Mouse (Mus musculus) midbrain, embryonic 13.5 days (tissue): ENCODE measurements around the gene Fbxl5. TPM values are rescaled to one million over a fixed set of nuclear protein-coding genes. Genes with fewer than 3 reads are reported as not detected.
A peak's percentile ranks its signal among the peaks of the same experiment; 100 is the strongest.

Source experiments
- ATAC-seq: fragments of 200-750 bp; cut with Nextera tagmentation; 2 replicates; pipeline ENCODE4 v1.8.0; 2017; ENCODE audit warnings: mild to moderate bottlenecking, moderate TSS enrichment, moderate library complexity
- H3K27ac ChIP-seq: fragments of 300-500 bp; sonication (generic); 2 replicates; pipeline ENCODE4 v1.5.1; 2015; ENCODE audit warnings: inconsistent platforms, mild to moderate bottlenecking, moderate library complexity
- H3K27me3 ChIP-seq: fragments of 300-500 bp; sonication (generic); 2 replicates; pipeline ENCODE4 v1.6.1; 2015; ENCODE audit warnings: mild to moderate bottlenecking, inconsistent platforms
- H3K36me3 ChIP-seq: fragments of 300-500 bp; sonication (generic); 2 replicates; pipeline ENCODE4 v1.6.1; 2015; ENCODE audit warnings: mild to moderate bottlenecking, inconsistent platforms
- H3K4me1 ChIP-seq: fragments of 300-500 bp; sonication (generic); replicated peaks from 2 replicates; pipeline ENCODE4 v1.6.1; 2015; ENCODE audit warnings: inconsistent platforms
- H3K4me2 ChIP-seq: fragments of 300-500 bp; sonication (generic); replicated peaks from 2 replicates; pipeline ENCODE4 v1.6.1; 2015; ENCODE audit warnings: moderate library complexity, mild to moderate bottlenecking, inconsistent platforms
- H3K4me3 ChIP-seq: fragments of 300-500 bp; sonication (generic); replicated peaks from 2 replicates; pipeline ENCODE4 v1.5.1; 2015; ENCODE audit warnings: mild to moderate bottlenecking, inconsistent platforms
- H3K9ac ChIP-seq: fragments of 300-500 bp; sonication (generic); replicated peaks from 2 replicates; pipeline ENCODE4 v1.6.1; 2015; ENCODE audit warnings: mild to moderate bottlenecking, inconsistent platforms
- H3K9me3 ChIP-seq: fragments of 300-500 bp; sonication (generic); 2 replicates; pipeline ENCODE4 v1.6.1; 2016; ENCODE audit warnings: mild to moderate bottlenecking, inconsistent platforms
- WGBS: fragments of 180-500 bp; shearing (Covaris S2); methylation state at CpG from one replicate; pipeline ENCODE4 v1.1.7; 2015; 5-methylcytosine and 5-hydroxymethylcytosine counted together
- polyA plus RNA-seq: library from polyadenylated mRNA; unstranded; fragments of >200 nt; fragmentation: Nextera tagmentation; extraction: Ambion mirVana; gene quantifications from 2 replicates; pipeline ENCODE4 v1.2.1, GENCODE M21; 2015

Gene Fbxl5
- polyA plus RNA-seq, 1 experiment from 2014 or later, result 62.5 TPM

GRCm38 (mm10) chr5:43824580-43824979, 3.1 kb upstream of the Fbxl5 start:
- H3K4me3 ChIP-seq, result no peak overlapping the region
- H3K9ac ChIP-seq, result no peak overlapping the region
- no peak overlapping the region for H3K4me2 ChIP-seq
- H3K4me1 ChIP-seq, result no peaks in the 10 kb centered on the region
- ATAC-seq, result no peak
- no peaks in the 10 kb centered on the region for H3K27me3 ChIP-seq
- WGBS, result 88% methylated on average over 3 of the region's 3 CpGs
- no peak overlapping the region for H3K27ac ChIP-seq
- no peaks in the 10 kb centered on the region for H3K36me3 ChIP-seq
- H3K9me3 ChIP-seq, result no peaks in the 10 kb centered on the region

DNA sequence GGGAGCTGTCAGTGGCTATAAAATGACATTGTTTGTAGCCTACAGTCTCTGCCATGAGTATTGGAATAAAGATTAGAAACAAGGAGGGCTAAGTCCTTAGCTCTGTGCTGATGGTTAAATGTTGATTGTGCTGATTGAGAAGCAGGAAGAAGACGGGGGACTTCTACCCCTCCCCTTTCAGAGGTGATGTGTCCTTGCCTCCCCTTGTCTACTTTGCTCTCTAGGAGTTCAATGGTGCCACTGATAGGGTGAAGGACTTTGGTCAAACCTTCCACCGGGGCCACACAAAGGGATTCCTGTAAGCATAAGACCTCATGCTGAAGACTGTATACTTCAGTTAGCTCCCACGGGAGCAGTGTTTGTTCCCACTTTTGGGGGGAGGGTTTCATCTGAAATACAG, 1.4 kb upstream of the Fbxl5 start:
- WGBS, result 88% methylated on average over 3 of the region's 3 CpGs
- no peak for ATAC-seq
- H3K27ac ChIP-seq, result no peak overlapping the region
- H3K4me2 ChIP-seq, result no peak overlapping the region
- H3K4me3 ChIP-seq, result no peak overlapping the region
- no peaks in the 10 kb centered on the region for H3K9me3 ChIP-seq
- no peaks in the 10 kb centered on the region for H3K27me3 ChIP-seq
- H3K36me3 ChIP-seq, result no peaks in the 10 kb centered on the region
- H3K9ac ChIP-seq, result no peak overlapping the region
- H3K4me1 ChIP-seq, result no peaks in the 10 kb centered on the region

- WGBS, result 65% methylated on average over 8 of the region's 8 CpGs
- H3K9ac ChIP-seq, result no peak overlapping the region
- no peak for ATAC-seq
- no peak overlapping the region for H3K4me2 ChIP-seq
- no peaks in the 10 kb centered on the region for H3K36me3 ChIP-seq
- H3K4me1 ChIP-seq, result no peaks in the 10 kb centered on the region
- H3K27ac ChIP-seq, result no peak overlapping the region
- no peaks in the 10 kb centered on the region for H3K9me3 ChIP-seq
- no peak overlapping the region for H3K4me3 ChIP-seq
- H3K27me3 ChIP-seq, result no peaks in the 10 kb centered on the region
These were observed 761 bp upstream of the Fbxl5 start for GRCm38 (mm10) chr5:43822199-43822598.

GRCm38 (mm10) chr5:43820785-43821184, 653 bp downstream of the Fbxl5 start:
- H3K4me1 ChIP-seq, result no peaks in the 10 kb centered on the region
- H3K4me3 ChIP-seq, result no peak overlapping the region
- H3K36me3 ChIP-seq, result no peaks in the 10 kb centered on the region
- 98% methylated on average over 11 of the region's 11 CpGs for WGBS
- H3K9me3 ChIP-seq, result no peaks in the 10 kb centered on the region
- no peak overlapping the region for H3K9ac ChIP-seq
- H3K4me2 ChIP-seq, result no peak overlapping the region
- no peaks in the 10 kb centered on the region for H3K27me3 ChIP-seq
- no peak for ATAC-seq
- no peak overlapping the region for H3K27ac ChIP-seq

DNA sequence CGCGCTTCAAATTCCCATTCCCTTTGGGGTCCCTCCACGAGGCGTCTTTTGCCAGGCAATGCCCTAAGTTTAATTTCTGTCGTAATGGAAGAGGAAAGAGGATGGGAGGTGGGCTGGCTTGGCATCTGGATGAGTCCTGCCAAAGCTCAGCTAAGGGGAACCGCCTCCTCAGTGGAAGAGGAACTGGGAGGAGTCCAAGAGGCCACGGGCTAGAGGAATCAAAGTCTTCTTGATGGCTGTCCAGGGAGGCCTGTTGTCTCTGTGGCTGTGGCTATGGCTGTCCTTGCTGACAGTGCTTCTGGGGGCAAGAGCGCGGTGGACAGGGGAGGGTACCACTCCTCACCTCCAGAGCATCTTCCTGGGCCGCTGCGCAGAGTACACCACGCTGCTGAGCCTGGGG, 2.7 kb downstream of the Fbxl5 start, which contains the start of gene Bst1:
Gene Bst1 (plus strand): TSS at position 191 of the 400 bp plus-strand sequence.
- Histone ChIP-seq H3K36me3 (no peaks in the 10 kb centered on the region), H3K4me3 (no peak within 1 kb of the TSS), H3K27me3 (no peaks in the 10 kb centered on the region), H3K27ac (no peak within 1 kb of the TSS), H3K9me3 (no peaks in the 10 kb centered on the region), H3K9ac (no peak within 1 kb of the TSS), H3K4me2 (no peak within 1 kb of the TSS), H3K4me1 (no peaks in the 10 kb centered on the region)
- ATAC-seq, result 0 out of 2 replicates have a peak, but pooled peaks have one; percentile 17
- WGBS, result 55% methylated on average over 12 of the region's 12 CpGs

GRCm38 (mm10) chr5:43815769-43816168, 5.7 kb downstream of the Fbxl5 start:
- Histone ChIP-seq H3K9me3 (no peaks in the 10 kb centered on the region), H3K27ac (no peak overlapping the region), H3K4me2 (no peak overlapping the region), H3K4me1 (no peaks in the 10 kb centered on the region), H3K4me3 (no peak overlapping the region), H3K27me3 (no peaks in the 10 kb centered on the region), H3K9ac (no peak overlapping the region), H3K36me3 (no peaks in the 10 kb centered on the region)
- WGBS, result 61% methylated on average over 1 of the region's 1 CpGs
- no peak for ATAC-seq

GRCm38 (mm10) chr5:43814536-43814935, 6.9 kb downstream of the Fbxl5 start:
- no peak for ATAC-seq

GRCm38 (mm10) chr5:43810427-43811062, 10.9 kb downstream of the Fbxl5 start:
- ATAC-seq, result no peak
- H3K4me2 ChIP-seq, result no peak overlapping the region
- 91% methylated on average over 1 of the region's 1 CpGs for WGBS

More at GRCm38 (mm10) chr5:43814536-43814935, 6.9 kb downstream of the Fbxl5 start:
- Histone ChIP-seq H3K27me3 (no peaks in the 10 kb centered on the region), H3K9me3 (no peaks in the 10 kb centered on the region), H3K27ac (no peak overlapping the region), H3K4me2 (no peak overlapping the region), H3K4me3 (no peak overlapping the region), H3K36me3 (no peaks in the 10 kb centered on the region), H3K4me1 (no peaks in the 10 kb centered on the region), H3K9ac (no peak overlapping the region)
- WGBS, result 79% methylated on average over 2 of the region's 2 CpGs

GRCm38 (mm10) chr5:43807744-43808696, 13.4 kb downstream of the Fbxl5 start:
- Histone ChIP-seq H3K27me3 (no peaks in the 10 kb centered on the region), H3K9me3 (no peaks in the 10 kb centered on the region), H3K4me3 (peak overlapping the region; percentile 45), H3K27ac (peak overlapping the region; percentile 84), H3K9ac (peak overlapping the region; percentile 70), H3K4me1 (0 out of 2 replicates have a peak, but pooled peaks cover 3% of the 10 kb centered on the region), H3K36me3 (no peaks in the 10 kb centered on the region), H3K4me2 (peak overlapping the region; percentile 67)
- peak; percentile 99 for ATAC-seq
- WGBS, result 4% methylated on average over 48 of the region's 48 CpGs

More at GRCm38 (mm10) chr5:43810427-43811062, 10.9 kb downstream of the Fbxl5 start:
- Histone ChIP-seq H3K4me3 (no peak overlapping the region), H3K27ac (no peak overlapping the region), H3K27me3 (no peaks in the 10 kb centered on the region), H3K4me1 (0 out of 2 replicates have a peak, but pooled peaks cover 3% of the 10 kb centered on the region), H3K36me3 (no peaks in the 10 kb centered on the region), H3K9me3 (no peaks in the 10 kb centered on the region), H3K9ac (no peak overlapping the region)

- no peak for ATAC-seq
These were observed 14.5 kb downstream of the Fbxl5 start for GRCm38 (mm10) chr5:43806914-43807313.

GRCm38 (mm10) chr5:43806340-43806739, 15.1 kb downstream of the Fbxl5 start:
- 93% methylated on average over 7 of the region's 7 CpGs for WGBS
- no peak overlapping the region for H3K4me3 ChIP-seq
- H3K9ac ChIP-seq, result no peak overlapping the region
- H3K27ac ChIP-seq, result no peak overlapping the region
- H3K36me3 ChIP-seq, result no peaks in the 10 kb centered on the region
- ATAC-seq, result no peak
- no peak overlapping the region for H3K4me2 ChIP-seq
- 0 out of 2 replicates have a peak, but pooled peaks cover 3% of the 10 kb centered on the region for H3K4me1 ChIP-seq
- no peaks in the 10 kb centered on the region for H3K27me3 ChIP-seq
- H3K9me3 ChIP-seq, result no peaks in the 10 kb centered on the region

More at GRCm38 (mm10) chr5:43806914-43807313, 14.5 kb downstream of the Fbxl5 start:
- no peak overlapping the region for H3K4me2 ChIP-seq
- no peak overlapping the region for H3K27ac ChIP-seq
- H3K36me3 ChIP-seq, result no peaks in the 10 kb centered on the region
- WGBS, result 75% methylated on average over 4 of the region's 4 CpGs
- H3K9ac ChIP-seq, result no peak overlapping the region
- 0 out of 2 replicates have a peak, but pooled peaks cover 3% of the 10 kb centered on the region for H3K4me1 ChIP-seq
- no peak overlapping the region for H3K4me3 ChIP-seq
- no peaks in the 10 kb centered on the region for H3K9me3 ChIP-seq
- no peaks in the 10 kb centered on the region for H3K27me3 ChIP-seq

- H3K36me3 ChIP-seq, result no peaks in the 10 kb centered on the region
- H3K27ac ChIP-seq, result no peak overlapping the region
- H3K4me3 ChIP-seq, result no peak overlapping the region
- 0 out of 2 replicates have a peak, but pooled peaks cover 3% of the 10 kb centered on the region for H3K4me1 ChIP-seq
- ATAC-seq, result no peak
- no peak overlapping the region for H3K4me2 ChIP-seq
- no peaks in the 10 kb centered on the region for H3K27me3 ChIP-seq
- 87% methylated on average over 2 of the region's 2 CpGs for WGBS
- no peaks in the 10 kb centered on the region for H3K9me3 ChIP-seq
- H3K9ac ChIP-seq, result no peak overlapping the region
These were observed 16.0 kb downstream of the Fbxl5 start for GRCm38 (mm10) chr5:43805401-43805800.
